ENCODE assay signal across 27 mouse cellular contexts in genomic region chr12:69857597-69857996, GRCm38 (mm10). TPM values are rescaled to one million over a fixed set of nuclear protein-coding genes. Genes with fewer than 3 reads are reported as not detected.
DNase-seq lines count a peak whose midpoint lies in the region; ATAC-seq and TF ChIP-seq lines count a peak whose summit lies in the region.
"Had no signal": no experiment of that assay in that cellular context is flagged by ENCODE, and none has a peak within 500 bp of the region (broad histone marks: within the 10 kb centered on the region; RNA-seq: fewer than 3 reads in every experiment).

No protein-coding gene starts in this region.

- peak overlapping the region; percentile 66 for H3K27ac ChIP-seq in liver, embryonic 14.5 days
- H3K27ac ChIP-seq in intestine, postnatal 0 days (ENCODE audit: low read depth, low read length), result no peak overlapping the region
- H3K27ac ChIP-seq in forebrain, embryonic 10.5 days, result no peak overlapping the region
- H3K27ac ChIP-seq: hindbrain, embryonic 10.5 days; intestine, embryonic 15.5 days; limb, embryonic 15.5 days; midbrain, embryonic 15.5 days; neural tube, embryonic 12.5 days; stomach, embryonic 15.5 days had no signal

- peak; percentile 58 for DNase-seq in c-Kit-negative CD71-positive TER-119-positive erythroid progenitor cells, embryonic 14.5 days (ENCODE audit: low read depth, low spot score)
- peak; percentile 55 to 67 (median 57) for DNase-seq in liver, embryonic 14.5 days (ENCODE audit: low read depth in 3 of 3, low spot score in 3 of 3)
- DNase-seq in gastrocnemius, postnatal 36 days, result no peak
- DNase-seq in right cerebral cortex, adult 2 months (ENCODE audit: low spot score in 2 of 2), result no peak
- no peak for DNase-seq in forebrain, embryonic 10.5 days (ENCODE audit: extremely low spot score, low spot score)
- DNase-seq: adrenal gland, postnatal 25 days; forebrain, postnatal 0 days; gastrocnemius, postnatal 14 days; heart, adult 18-20 months; heart, postnatal 10 days; kidney, adult 9 months; kidney, postnatal 25 days; left cerebral cortex, postnatal 4 days; thymus, adult 18-20 months; thymus, postnatal 4 days had no signal

- H3K36me3 ChIP-seq in erythroblast, embryonic 14.5 days (ENCODE audit: control insufficient read depth), result peaks cover 74% of the 10 kb centered on the region
- H3K36me3 ChIP-seq in liver, embryonic 14.5 days (replicated peaks; ENCODE audit: control insufficient read depth, insufficient read depth, low read depth), result peaks cover 13% of the 10 kb centered on the region
- peaks cover 19% of the 10 kb centered on the region for H3K36me3 ChIP-seq in intestine, postnatal 0 days (ENCODE audit: control insufficient read depth, insufficient read depth)
- peaks cover 19% of the 10 kb centered on the region for H3K36me3 ChIP-seq in forebrain, embryonic 10.5 days (replicated peaks)
- H3K36me3 ChIP-seq: stomach, embryonic 15.5 days had no signal

- peak; percentile 70 for TF ChIP-seq EP300 in liver, embryonic 14.5 days (IDR thresholded peaks at IDR 0.05; ENCODE audit: low read depth)

- peak overlapping the region; percentile 55 for H3K4me2 ChIP-seq in liver, embryonic 14.5 days (ENCODE audit: low read depth)
- no peak overlapping the region for H3K4me2 ChIP-seq in intestine, postnatal 0 days (replicated peaks; ENCODE audit: low read depth)
- H3K4me2 ChIP-seq: heart, embryonic 12.5 days; intestine, embryonic 15.5 days; limb, embryonic 15.5 days; midbrain, embryonic 15.5 days; neural tube, embryonic 12.5 days; stomach, embryonic 15.5 days had no signal

- peak overlapping the region; percentile 39 for H3K4me3 ChIP-seq in erythroblast, embryonic 14.5 days (replicated peaks)
- no peak overlapping the region for H3K4me3 ChIP-seq in liver, embryonic 14.5 days (ENCODE audit: insufficient read depth in 1 of 2, low read depth in 2 of 2, low read length in 2 of 2)
- no peak overlapping the region for H3K4me3 ChIP-seq in intestine, postnatal 0 days (ENCODE audit: low read depth, low read length)
- no peak overlapping the region for H3K4me3 ChIP-seq in forebrain, embryonic 10.5 days
- H3K4me3 ChIP-seq: heart, embryonic 12.5 days; hindbrain, embryonic 10.5 days; intestine, embryonic 15.5 days; limb, embryonic 15.5 days; megakaryocyte, embryonic 14.5 days; midbrain, embryonic 15.5 days; neural tube, embryonic 12.5 days; stomach, embryonic 15.5 days had no signal

- WGBS in liver, embryonic 14.5 days (ENCODE audit: insufficient replicate concordance), result 53% methylated on average over 2 of the region's 2 CpGs
- WGBS in intestine, postnatal 0 days, result 96% methylated on average over 2 of the region's 2 CpGs
- WGBS in forebrain, embryonic 10.5 days, result 94% methylated on average over 2 of the region's 2 CpGs

- TF ChIP-seq CTCF in liver, embryonic 14.5 days (IDR thresholded peaks at IDR 0.05; ENCODE audit: low read depth), result no peak
- no peak for TF ChIP-seq CTCF in intestine, postnatal 0 days (IDR thresholded peaks at IDR 0.05; ENCODE audit: low read depth)

- H3K9me3 ChIP-seq in erythroblast, embryonic 14.5 days (ENCODE audit: control insufficient read depth, low read length), result no peaks in the 10 kb centered on the region
- H3K9me3 ChIP-seq in liver, embryonic 14.5 days (ENCODE audit: control insufficient read depth, low read length), result no peaks in the 10 kb centered on the region
- no peaks in the 10 kb centered on the region for H3K9me3 ChIP-seq in intestine, postnatal 0 days (ENCODE audit: control insufficient read depth)
- H3K9me3 ChIP-seq in forebrain, embryonic 10.5 days, result no peaks in the 10 kb centered on the region
- H3K9me3 ChIP-seq: heart, embryonic 12.5 days; hindbrain, embryonic 10.5 days; intestine, embryonic 15.5 days; limb, embryonic 15.5 days; megakaryocyte, embryonic 14.5 days; midbrain, embryonic 15.5 days; neural tube, embryonic 12.5 days; stomach, embryonic 15.5 days had no signal

- H3K9ac ChIP-seq in liver, embryonic 14.5 days (replicated peaks), result peak overlapping the region; percentile 31
- H3K9ac ChIP-seq in intestine, postnatal 0 days (ENCODE audit: low read depth, low read length), result no peak overlapping the region
- H3K9ac ChIP-seq: forebrain, postnatal 0 days; heart, embryonic 12.5 days; intestine, embryonic 15.5 days; limb, embryonic 15.5 days; midbrain, embryonic 15.5 days; neural tube, embryonic 12.5 days; stomach, embryonic 15.5 days had no signal

- H3K4me1 ChIP-seq in erythroblast, embryonic 14.5 days (ENCODE audit: control insufficient read depth), result peaks cover 69% of the 10 kb centered on the region
- peaks cover 24 to 27% of the 10 kb centered on the region in 2 experiments for H3K4me1 ChIP-seq in liver, embryonic 14.5 days (replicated peaks; ENCODE audit: control insufficient read depth in 2 of 2, insufficient read depth in 2 of 2, low read length in 1 of 2)
- H3K4me1 ChIP-seq in intestine, postnatal 0 days (replicated peaks; ENCODE audit: control insufficient read depth, insufficient read depth, low read length), result no peaks in the 10 kb centered on the region
- no peaks in the 10 kb centered on the region for H3K4me1 ChIP-seq in forebrain, embryonic 10.5 days
- H3K4me1 ChIP-seq: hindbrain, embryonic 10.5 days; intestine, embryonic 15.5 days; limb, embryonic 15.5 days; midbrain, embryonic 15.5 days; neural tube, embryonic 12.5 days; stomach, embryonic 15.5 days had no signal

- no peaks in the 10 kb centered on the region for H3K27me3 ChIP-seq in erythroblast, embryonic 14.5 days (ENCODE audit: control insufficient read depth)
- H3K27me3 ChIP-seq in liver, embryonic 14.5 days (ENCODE audit: control insufficient read depth, insufficient read depth, low read length), result no peaks in the 10 kb centered on the region
- no peaks in the 10 kb centered on the region for H3K27me3 ChIP-seq in intestine, postnatal 0 days (replicated peaks; ENCODE audit: control insufficient read depth, insufficient read depth, low read length)
- no peaks in the 10 kb centered on the region for H3K27me3 ChIP-seq in forebrain, embryonic 10.5 days (ENCODE audit: poor library complexity, severe bottlenecking)
- H3K27me3 ChIP-seq: heart, embryonic 12.5 days; intestine, embryonic 15.5 days; limb, embryonic 15.5 days; megakaryocyte, embryonic 14.5 days; midbrain, embryonic 15.5 days; neural tube, embryonic 12.5 days; stomach, embryonic 15.5 days had no signal

- peak; percentile 84 for ATAC-seq in liver, embryonic 14.5 days (ENCODE audit: insufficient read depth)
- ATAC-seq in intestine, postnatal 0 days, result no peak
- ATAC-seq: forebrain, postnatal 0 days; hindbrain, embryonic 16.5 days; intestine, embryonic 15.5 days; lung, postnatal 0 days; midbrain, embryonic 15.5 days had no signal

- intact Hi-C loops in gastrocnemius, postnatal 36 days (cut with DNase I), result no loop called here

RNA-seq across cellular contexts. Expression of gene Atl1, which starts 34.8 kb away (rescaled TPM):
- polyA plus RNA-seq in erythroblast, embryonic 14.5 days (2012), result 0.07 and 0.21 TPM in 2 replicates
- 0.43 and 0.73 TPM in 2 replicates for polyA plus RNA-seq in liver, embryonic 14.5 days (2012; rRNA removed)
- 1.1 and 2.1 TPM in 2 replicates for polyA plus RNA-seq in liver, embryonic 14.5 days (2014; fragmentation: Nextera tagmentation; extraction: Ambion mirVana)
- polyA plus RNA-seq in intestine, postnatal 0 days (2015; fragmentation: Nextera tagmentation; extraction: Ambion mirVana), result 5.0 and 5.6 TPM in 2 replicates
- 1 to 10 TPM; 1.7 to 2.1 TPM for total RNA-seq in gastrocnemius, postnatal 36 days (2021)
- polyA plus RNA-seq in forebrain, embryonic 10.5 days (2016; fragmentation: Nextera tagmentation; extraction: Ambion mirVana), result 10.0 and 12.7 TPM in 2 replicates

RNA-seq across cellular contexts. Expression of gene Map4k5, which starts 35.4 kb away (rescaled TPM):
- 1.2 and 2.0 TPM in 2 replicates for polyA plus RNA-seq in erythroblast, embryonic 14.5 days (2012)
- polyA plus RNA-seq in liver, embryonic 14.5 days (2012; rRNA removed), result 9.8 and 13.6 TPM in 2 replicates
- 26.9 and 30.7 TPM in 2 replicates for polyA plus RNA-seq in liver, embryonic 14.5 days (2014; fragmentation: Nextera tagmentation; extraction: Ambion mirVana)
- 9.9 and 10.2 TPM in 2 replicates for polyA plus RNA-seq in intestine, postnatal 0 days (2015; fragmentation: Nextera tagmentation; extraction: Ambion mirVana)
- 10 to 100 TPM; 18.2 to 20.5 TPM for total RNA-seq in gastrocnemius, postnatal 36 days (2021)
- polyA plus RNA-seq in forebrain, embryonic 10.5 days (2016; fragmentation: Nextera tagmentation; extraction: Ambion mirVana), result 23.5 and 24.6 TPM in 2 replicates

Comparison
In these comparisons a context has a peak if more than half of its experiments do, and no peak if none do; other contexts are left out.
1. DNase-seq: peak in c-Kit-negative CD71-positive TER-119-positive erythroid progenitor cells, embryonic 14.5 days (single experiment) and liver, embryonic 14.5 days (3 of 3); none in gastrocnemius, postnatal 36 days (0 of 2), right cerebral cortex, adult 2 months (0 of 2) and forebrain, embryonic 10.5 days (single experiment).